Mouse (Mus musculus) neural tube, embryonic 13.5 days (tissue): ENCODE results near the gene Plce1. TPM values are rescaled to one million over a fixed set of nuclear protein-coding genes. Genes with fewer than 3 reads are reported as not detected.
"Not testable (repeated sequence)": the region's sequence is repeated elsewhere in the genome, so short reads cannot be mapped to it uniquely, and the experiment has no call there.

Source experiments
- ATAC-seq: fragments of 200-750 bp; cut with Nextera tagmentation; 2 replicates; pipeline ENCODE4 v1.8.0; 2017; ENCODE audit warnings: low read depth, mild to moderate bottlenecking, moderate TSS enrichment, moderate library complexity
- H3K27ac ChIP-seq: fragments of 300-500 bp; sonication (generic); replicated peaks from 2 replicates; pipeline ENCODE4 v1.5.1; 2015; ENCODE audit warnings: moderate library complexity, mild to moderate bottlenecking, inconsistent platforms
- H3K27me3 ChIP-seq: fragments of 300-500 bp; sonication (generic); 2 replicates; pipeline ENCODE4 v1.6.1; 2015; ENCODE audit warnings: mild to moderate bottlenecking, inconsistent platforms
- H3K36me3 ChIP-seq: fragments of 300-500 bp; sonication (generic); 2 replicates; pipeline ENCODE4 v1.6.1; 2015; ENCODE audit warnings: mild to moderate bottlenecking, inconsistent platforms
- H3K4me1 ChIP-seq: fragments of 300-500 bp; sonication (generic); replicated peaks from 2 replicates; pipeline ENCODE4 v1.6.1; 2015; ENCODE audit warnings: inconsistent platforms
- H3K4me2 ChIP-seq: fragments of 300-500 bp; sonication (generic); 2 replicates; pipeline ENCODE4 v1.6.1; 2015; ENCODE audit warnings: inconsistent platforms, mild to moderate bottlenecking, moderate library complexity
- H3K4me3 ChIP-seq: fragments of 300-500 bp; sonication (generic); 2 replicates; pipeline ENCODE4 v1.5.1; 2015; ENCODE audit warnings: mild to moderate bottlenecking, inconsistent platforms
- H3K9ac ChIP-seq: fragments of 300-500 bp; sonication (generic); 2 replicates; pipeline ENCODE4 v1.6.1; 2015; ENCODE audit warnings: moderate library complexity, mild to moderate bottlenecking, inconsistent platforms
- H3K9me3 ChIP-seq: fragments of 300-500 bp; sonication (generic); 2 replicates; pipeline ENCODE4 v1.6.1; 2016; ENCODE audit warnings: inconsistent platforms
- WGBS: fragments of 180-500 bp; shearing (Covaris S2); methylation state at CpG from one replicate; pipeline ENCODE4 v1.1.7; 2015; 5-methylcytosine and 5-hydroxymethylcytosine counted together
- polyA plus RNA-seq: library from polyadenylated mRNA; unstranded; fragments of >200 nt; fragmentation: Nextera tagmentation; extraction: Ambion mirVana; gene quantifications from 2 replicates; pipeline ENCODE4 v1.2.1, GENCODE M21; 2015

Gene Plce1
- polyA plus RNA-seq, 1 experiment from 2014 or later, result 5.2 TPM

DNA sequence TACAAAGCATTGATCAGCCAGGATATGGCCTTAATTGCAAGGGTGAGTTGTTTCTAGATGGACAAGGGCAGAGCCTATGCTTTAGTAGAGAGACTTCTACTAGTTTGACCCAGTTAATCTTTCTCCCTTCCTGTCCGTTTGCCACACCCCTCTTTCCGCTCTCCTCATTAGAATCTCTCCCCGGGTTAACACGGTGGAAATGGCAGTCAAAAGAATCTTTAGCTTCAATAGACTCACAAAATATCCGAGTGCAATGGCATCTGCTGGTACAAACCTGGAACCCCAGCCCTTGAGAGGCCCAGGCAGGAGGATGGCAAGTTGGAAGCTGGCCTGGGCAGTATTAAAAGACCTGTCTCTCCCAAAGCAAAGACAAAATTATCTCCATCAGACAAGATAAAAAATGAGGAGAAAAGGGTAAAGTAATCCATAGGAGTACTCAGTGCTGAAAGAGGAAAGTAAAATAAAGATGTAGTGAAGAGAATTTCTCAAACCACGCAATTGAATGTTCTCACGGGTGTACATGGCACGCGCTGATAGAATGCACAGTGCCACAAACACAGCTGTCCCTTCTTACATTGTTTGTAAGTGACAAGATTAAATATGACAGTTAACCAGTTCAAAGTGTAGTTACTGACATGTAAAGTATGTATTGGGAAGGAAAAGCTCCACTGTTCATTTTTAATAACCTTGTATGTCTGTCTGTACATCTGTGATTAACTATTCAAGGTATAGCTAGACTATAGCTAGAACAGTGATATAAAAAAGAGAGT is 145.5 kb downstream of the Plce1 start:
- Histone ChIP-seq H3K27me3 (no peaks in the 10 kb centered on the region), H3K27ac (no peak overlapping the region), H3K9ac (no peak overlapping the region), H3K4me3 (no peak overlapping the region), H3K9me3 (no peaks in the 10 kb centered on the region), H3K4me2 (no peak overlapping the region), H3K36me3 (no peaks in the 10 kb centered on the region), H3K4me1 (no peaks in the 10 kb centered on the region)
- no peak for ATAC-seq
- 80% methylated on average over 9 of the region's 9 CpGs for WGBS

DNA sequence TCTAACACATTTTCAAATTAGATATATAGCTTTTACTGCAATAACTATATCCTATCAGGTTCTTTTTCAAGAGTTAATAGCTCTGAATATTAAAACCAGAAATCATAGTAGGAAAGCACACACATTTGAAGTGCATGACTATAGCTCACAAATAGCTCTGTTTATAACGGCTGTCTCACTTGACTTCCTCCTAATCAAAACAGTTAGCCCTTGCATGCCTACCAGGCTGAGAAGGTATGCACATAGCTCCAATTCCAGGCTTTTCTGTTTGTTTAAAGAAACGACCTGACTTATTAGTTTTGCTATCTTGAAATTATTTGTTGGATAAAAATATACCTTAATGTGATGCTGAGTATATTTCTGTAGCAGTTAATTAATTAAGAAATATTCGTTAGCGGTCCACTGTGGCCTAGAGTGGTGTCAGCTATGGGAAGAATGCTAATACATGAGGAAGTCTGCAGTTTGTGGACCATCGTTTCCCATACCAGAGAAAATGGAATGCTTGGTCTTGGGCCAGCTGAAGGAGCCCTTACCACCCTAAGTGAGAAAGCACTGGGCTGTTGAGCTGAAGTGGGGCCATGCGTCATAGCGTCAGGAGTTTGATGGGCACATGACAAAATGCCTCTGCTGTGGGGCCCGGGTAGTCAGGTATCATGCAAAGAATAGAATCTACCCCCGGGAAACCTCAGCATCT is 146.3 kb downstream of the Plce1 start:
- WGBS, result 86% methylated on average over 9 of the region's 9 CpGs
- no peak overlapping the region for H3K4me2 ChIP-seq
- no peaks in the 10 kb centered on the region for H3K27me3 ChIP-seq
- no peak overlapping the region for H3K9ac ChIP-seq
- no peak overlapping the region for H3K27ac ChIP-seq
- no peak overlapping the region for H3K4me3 ChIP-seq
- H3K36me3 ChIP-seq, result no peaks in the 10 kb centered on the region
- no peaks in the 10 kb centered on the region for H3K4me1 ChIP-seq
- no peaks in the 10 kb centered on the region for H3K9me3 ChIP-seq
- ATAC-seq, result no peak

DNA sequence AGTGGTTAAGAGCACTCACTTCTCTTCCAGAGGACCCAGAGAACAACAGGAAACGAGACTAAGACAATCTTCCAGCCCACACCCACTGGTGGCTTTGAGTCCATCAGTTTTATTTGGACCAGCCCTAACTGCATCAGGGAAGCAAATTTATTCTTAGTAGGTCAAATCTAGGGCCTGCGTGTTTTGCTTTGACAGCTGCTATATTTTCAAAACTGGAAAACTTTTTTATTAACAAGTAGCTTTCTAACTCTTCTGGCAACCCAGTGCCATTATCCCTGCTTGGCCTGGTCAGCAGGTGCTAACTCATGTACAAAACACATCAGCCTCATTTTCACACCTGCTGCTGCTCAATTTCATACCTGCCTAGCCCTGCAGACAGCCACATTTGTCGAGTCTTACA is 151.3 kb downstream of the Plce1 start:
- H3K27ac ChIP-seq, result no peak overlapping the region
- H3K4me3 ChIP-seq, result no peak overlapping the region
- no peaks in the 10 kb centered on the region for H3K4me1 ChIP-seq
- WGBS, result 86% methylated on average over 3 of the region's 3 CpGs
- H3K4me2 ChIP-seq, result no peak overlapping the region
- no peak overlapping the region for H3K9ac ChIP-seq
- H3K9me3 ChIP-seq, result no peaks in the 10 kb centered on the region
- ATAC-seq, result no peak
- no peaks in the 10 kb centered on the region for H3K36me3 ChIP-seq
- no peaks in the 10 kb centered on the region for H3K27me3 ChIP-seq

DNA sequence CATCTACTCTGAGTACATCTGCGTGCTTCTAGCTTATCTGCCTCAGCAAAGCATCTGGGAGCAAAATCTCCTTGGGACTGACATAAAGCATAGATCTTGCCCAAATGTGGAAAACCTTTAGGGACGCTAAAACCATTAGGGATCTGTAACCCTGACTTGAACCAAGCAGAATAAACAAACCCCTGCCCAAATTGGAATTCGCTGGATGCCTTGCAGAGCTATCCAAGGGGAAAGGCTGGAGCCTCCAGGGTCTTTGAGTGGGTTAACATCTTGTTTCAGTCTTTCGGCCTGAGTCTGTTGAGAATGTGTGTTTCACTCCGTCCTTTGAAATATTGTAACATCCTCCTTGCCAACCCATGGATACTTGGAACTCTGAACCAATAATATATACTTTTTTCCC is 152.4 kb downstream of the Plce1 start:
- H3K9me3 ChIP-seq, result no peaks in the 10 kb centered on the region
- no peak overlapping the region for H3K27ac ChIP-seq
- no peaks in the 10 kb centered on the region for H3K27me3 ChIP-seq
- no peaks in the 10 kb centered on the region for H3K36me3 ChIP-seq
- no peak overlapping the region for H3K4me2 ChIP-seq
- H3K9ac ChIP-seq, result no peak overlapping the region
- ATAC-seq, result no peak
- 80% methylated on average over 5 of the region's 5 CpGs for WGBS
- no peaks in the 10 kb centered on the region for H3K4me1 ChIP-seq
- no peak overlapping the region for H3K4me3 ChIP-seq

DNA sequence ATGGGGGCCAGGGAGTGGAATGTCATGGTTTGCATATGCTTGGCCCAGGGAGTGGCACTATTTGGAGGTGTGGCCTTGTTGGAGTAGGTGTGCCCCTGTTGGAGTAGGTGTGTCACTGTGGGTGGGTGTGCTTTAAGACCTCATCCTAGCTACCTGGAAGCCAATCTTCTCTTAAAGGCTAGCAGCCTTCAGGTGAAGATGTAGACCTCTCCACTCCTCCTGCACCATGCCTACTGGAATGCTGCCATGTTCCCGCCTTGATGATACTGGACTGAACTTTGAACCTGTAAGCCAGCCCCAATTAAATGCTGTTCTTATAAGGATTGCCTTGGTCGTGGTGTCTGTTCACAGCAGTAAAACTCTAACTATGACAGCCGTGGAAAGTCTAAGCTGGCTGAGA is 158.1 kb downstream of the Plce1 start:
- H3K27me3 ChIP-seq, result no peaks in the 10 kb centered on the region
- no peaks in the 10 kb centered on the region for H3K4me1 ChIP-seq
- H3K36me3 ChIP-seq, result no peaks in the 10 kb centered on the region
- H3K27ac ChIP-seq, result no peak overlapping the region
- no peak overlapping the region for H3K4me2 ChIP-seq
- no peak overlapping the region for H3K4me3 ChIP-seq
- WGBS, result 93% methylated on average over 3 of the region's 3 CpGs
- ATAC-seq, result no peak
- H3K9me3 ChIP-seq, result no peaks in the 10 kb centered on the region
- no peak overlapping the region for H3K9ac ChIP-seq

DNA sequence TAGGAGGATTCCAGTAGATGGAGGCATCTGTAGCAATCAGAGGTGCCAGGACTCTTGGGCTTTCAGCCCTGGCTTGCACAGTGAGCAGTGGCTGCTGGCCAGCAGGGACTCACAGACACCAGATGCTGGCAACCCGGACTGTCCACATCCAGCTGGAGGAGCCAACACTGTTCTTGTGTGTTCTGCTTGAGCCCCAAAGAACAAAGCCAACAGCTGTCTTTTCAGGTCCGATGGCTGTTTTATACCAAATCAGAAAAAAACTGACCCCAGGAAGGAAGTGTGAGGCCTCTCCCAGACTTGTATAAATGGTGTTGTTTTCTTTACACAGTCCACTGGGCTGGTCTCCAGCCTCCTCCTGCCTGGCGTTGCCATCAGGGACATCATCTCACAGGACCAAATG is 158.9 kb downstream of the Plce1 start:
- Histone ChIP-seq H3K9me3 (no peaks in the 10 kb centered on the region), H3K4me3 (no peak overlapping the region), H3K27me3 (no peaks in the 10 kb centered on the region), H3K4me1 (peaks cover 1% of the 10 kb centered on the region), H3K27ac (no peak overlapping the region), H3K36me3 (no peaks in the 10 kb centered on the region), H3K9ac (no peak overlapping the region), H3K4me2 (no peak overlapping the region)
- 70% methylated on average over 3 of the region's 3 CpGs for WGBS
- ATAC-seq, result no peak

DNA sequence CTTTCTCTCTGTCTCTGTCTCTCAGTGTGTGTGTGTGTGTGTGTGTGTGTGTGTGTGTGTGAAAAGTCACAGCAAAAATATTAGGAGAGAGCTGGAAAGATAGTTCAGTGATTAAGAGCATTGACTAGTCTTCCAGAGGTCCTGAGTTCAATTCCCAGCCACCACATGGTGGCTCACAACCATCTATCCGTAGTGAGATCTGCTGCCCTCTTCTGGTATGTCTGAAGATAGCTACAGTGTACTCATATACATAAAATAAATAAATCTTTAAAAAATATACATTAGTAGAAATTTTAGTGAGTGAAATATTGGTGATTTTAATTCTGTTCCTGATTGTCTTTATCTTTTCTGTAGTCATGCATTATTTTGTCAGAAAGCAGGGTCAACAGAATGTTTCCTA is 161.6 kb downstream of the Plce1 start:
- H3K27me3 ChIP-seq, H3K4me1 ChIP-seq, H3K9ac ChIP-seq, H3K27ac ChIP-seq, H3K9me3 ChIP-seq, H3K4me2 ChIP-seq, H3K4me3 ChIP-seq, ATAC-seq, H3K36me3 ChIP-seq: not testable (repeated sequence)
- WGBS, result 61% methylated on average over 1 of the region's 1 CpGs

DNA sequence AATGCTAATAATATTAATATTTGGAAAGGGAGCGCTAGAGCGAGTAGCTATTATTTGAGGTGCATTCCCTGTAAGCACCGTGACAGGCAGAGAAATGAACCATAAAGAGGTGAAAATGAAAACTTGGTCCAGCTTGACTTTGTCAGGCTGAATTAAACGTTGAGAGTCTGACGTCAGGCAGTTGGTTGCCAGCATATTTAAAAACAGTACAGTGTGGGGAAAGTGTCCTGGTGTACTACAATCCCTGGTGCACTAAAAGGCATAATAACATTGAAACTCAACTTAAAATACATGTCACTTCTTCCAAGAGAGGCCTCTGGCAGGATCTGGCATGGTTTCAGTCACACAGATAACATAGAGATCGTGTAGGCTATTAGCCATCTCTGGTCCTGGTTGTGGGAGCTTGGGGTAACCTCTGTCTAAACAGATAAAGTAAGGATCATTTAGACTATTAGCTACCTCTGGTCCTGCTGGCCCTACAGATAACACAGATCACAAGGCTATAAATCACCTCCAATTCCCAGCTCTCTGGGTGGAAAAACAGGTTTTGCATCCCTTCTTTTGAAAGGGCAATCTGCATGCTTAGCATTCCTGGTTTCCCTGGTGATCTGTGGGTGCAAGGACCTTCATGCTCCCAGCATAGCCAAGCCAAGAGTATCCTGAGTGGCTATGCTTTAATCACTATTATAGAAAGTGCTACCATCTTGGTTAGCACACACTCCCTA is 164.1 kb downstream of the Plce1 start:
- Histone ChIP-seq H3K9me3 (no peaks in the 10 kb centered on the region), H3K36me3 (no peaks in the 10 kb centered on the region), H3K4me1 (peaks cover 7% of the 10 kb centered on the region), H3K27ac (no peak overlapping the region), H3K9ac (no peak overlapping the region), H3K27me3 (no peaks in the 10 kb centered on the region), H3K4me2 (no peak overlapping the region), H3K4me3 (no peak overlapping the region)
- ATAC-seq, result no peak
- 55% methylated on average over 6 of the region's 6 CpGs for WGBS

DNA sequence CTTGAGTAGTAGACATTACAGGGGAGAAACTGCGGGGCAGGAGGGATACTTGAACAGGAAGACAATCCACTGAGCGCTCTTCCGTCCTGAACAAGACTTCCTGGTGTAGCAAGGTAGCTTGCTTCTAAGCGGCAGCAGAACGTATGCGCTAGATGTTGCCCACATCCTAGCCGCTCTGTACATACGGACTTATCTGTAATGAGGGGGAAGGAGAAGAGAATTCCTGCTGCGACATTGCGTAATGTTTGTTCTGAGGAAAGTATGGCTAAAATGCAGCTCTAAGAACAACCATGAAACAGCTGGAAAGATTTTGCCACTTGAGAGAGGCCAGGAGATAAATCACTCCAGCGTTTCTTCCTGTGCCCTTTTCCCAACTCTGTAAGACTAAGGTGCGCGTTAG is 177.1 kb downstream of the Plce1 start:
- ATAC-seq, result no peak
- WGBS, result 75% methylated on average over 13 of the region's 13 CpGs
- Histone ChIP-seq H3K4me1 (no peaks in the 10 kb centered on the region; the same call in 1 of the 2 replicates), H3K27me3 (no peaks in the 10 kb centered on the region), H3K4me2 (no peak overlapping the region), H3K9me3 (peaks cover 6% of the 10 kb centered on the region; the same call in 1 of the 2 replicates), H3K4me3 (no peak overlapping the region), H3K9ac (no peak overlapping the region), H3K27ac (no peak overlapping the region), H3K36me3 (no peaks in the 10 kb centered on the region)

DNA sequence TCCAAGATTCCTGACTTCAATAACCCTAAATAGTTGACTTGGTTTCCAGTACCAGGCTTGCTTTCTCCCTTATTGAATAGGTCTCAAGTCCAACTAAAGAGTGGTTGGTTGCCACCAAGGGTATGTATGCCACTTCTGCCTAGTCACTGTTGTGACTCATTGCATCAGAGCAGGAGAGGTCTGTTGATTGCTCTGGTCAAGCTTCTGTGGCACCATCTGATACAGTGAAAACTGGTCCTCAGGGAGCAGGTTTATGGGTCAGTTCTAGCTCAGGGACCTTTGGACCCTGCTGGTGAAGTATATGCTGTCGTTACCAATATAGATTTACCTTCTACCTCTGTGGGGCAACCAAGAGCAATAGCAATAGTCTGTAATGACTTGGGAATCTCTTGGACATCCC is 184.5 kb downstream of the Plce1 start:
- H3K27me3 ChIP-seq, result no peaks in the 10 kb centered on the region
- no peaks in the 10 kb centered on the region for H3K4me1 ChIP-seq
- H3K9me3 ChIP-seq, result no peaks in the 10 kb centered on the region
- no peak overlapping the region for H3K27ac ChIP-seq
- H3K9ac ChIP-seq, result no peak overlapping the region
- no peak overlapping the region for H3K4me3 ChIP-seq
- no peak overlapping the region for H3K4me2 ChIP-seq
- ATAC-seq, result no peak
- 91% methylated on average over 1 of the region's 1 CpGs for WGBS
- H3K36me3 ChIP-seq, result no peaks in the 10 kb centered on the region

DNA sequence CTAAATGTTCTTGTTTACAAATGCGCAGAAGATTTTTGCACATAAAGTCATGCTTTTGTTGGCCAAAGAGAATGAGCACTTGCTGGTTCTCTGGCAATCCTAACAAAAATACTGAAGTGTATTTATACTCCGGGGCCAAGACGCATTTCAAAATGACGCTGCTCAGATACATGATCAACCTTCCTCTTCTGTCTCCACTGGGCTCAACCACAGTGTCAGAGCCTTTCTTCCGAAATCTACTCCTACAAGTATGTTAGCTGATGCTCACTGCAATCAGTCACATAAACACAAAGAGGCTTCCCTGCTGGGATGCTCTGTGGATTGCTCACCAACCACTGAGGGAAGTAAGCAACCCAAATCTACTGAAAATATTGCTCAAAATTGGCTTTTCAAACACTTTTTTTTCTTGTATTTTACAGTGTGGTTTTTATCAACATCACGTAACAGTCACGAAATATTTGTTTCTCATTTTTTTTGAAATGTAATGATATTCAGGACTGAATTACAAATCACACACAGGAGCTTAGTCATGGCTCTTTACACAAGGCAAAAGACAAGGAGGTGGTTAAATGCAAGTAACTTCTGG is 191.2 kb downstream of the Plce1 start:
- Histone ChIP-seq H3K4me2 (no peak overlapping the region), H3K27me3 (no peaks in the 10 kb centered on the region), H3K4me3 (no peak overlapping the region), H3K36me3 (no peaks in the 10 kb centered on the region), H3K9me3 (no peaks in the 10 kb centered on the region), H3K27ac (no peak overlapping the region), H3K4me1 (no peaks in the 10 kb centered on the region), H3K9ac (no peak overlapping the region)
- ATAC-seq, result no peak
- 85% methylated on average over 7 of the region's 7 CpGs for WGBS

DNA sequence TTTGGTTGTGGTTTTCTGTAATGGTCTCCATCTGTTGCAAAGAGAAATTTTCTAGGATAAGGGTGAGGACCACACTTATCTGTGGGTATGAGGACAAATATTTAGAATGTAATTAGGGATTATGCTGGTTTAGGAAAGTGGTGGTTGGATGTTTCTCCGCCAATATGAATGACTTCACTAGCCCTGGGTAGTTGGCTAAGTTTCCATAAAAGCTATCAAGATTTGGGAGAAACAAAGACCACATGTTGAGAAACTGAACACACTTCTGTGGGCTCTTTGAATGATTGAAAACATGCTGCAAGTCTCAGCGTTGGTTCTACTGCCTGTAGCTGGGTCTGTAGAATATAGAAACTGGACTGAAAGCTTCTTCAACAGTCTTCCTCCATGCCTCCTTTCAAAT is 193.0 kb downstream of the Plce1 start:
- WGBS, result 80% methylated on average over 2 of the region's 2 CpGs
- Histone ChIP-seq H3K27ac (no peak overlapping the region), H3K4me3 (no peak overlapping the region), H3K9me3 (no peaks in the 10 kb centered on the region), H3K36me3 (no peaks in the 10 kb centered on the region), H3K9ac (no peak overlapping the region), H3K4me1 (no peaks in the 10 kb centered on the region), H3K27me3 (no peaks in the 10 kb centered on the region), H3K4me2 (no peak overlapping the region)
- ATAC-seq, result no peak
